Mouse (Mus musculus) mesoderm, embryonic 11.5 days (tissue): Measurements from ENCODE around the gene Ces2h.
"Not testable (repeated sequence)": the region's sequence is repeated elsewhere in the genome, so short reads cannot be mapped to it uniquely, and the experiment has no call there.

ENCODE experiments used
- DNase-seq: peaks from one replicate; pipeline ENCODE4 v3.0.0-alpha.2; 2012; ENCODE audit warnings: low read depth, low spot score

The Ces2h gene

GRCm38 (mm10) chr8:105000586-105000985 lies at the start of gene Ces2h:
Ces2h (plus strand) TSS chr8:105000853.
- no peak for DNase-seq

GRCm38 (mm10) chr8:104961537-104961961 lies 39.1 kb upstream of the Ces2h start, which contains the start of gene Ces2g:
Ces2g (plus strand) TSS chr8:104961718.
- DNase-seq = no peak

- no peak for DNase-seq
Measured at GRCm38 (mm10) chr8:104962229-104962901, 38.3 kb upstream of the Ces2h start.

- DNase-seq = no peak
Measured at GRCm38 (mm10) chr8:104963375-104963894, 37.2 kb upstream of the Ces2h start.

GRCm38 (mm10) chr8:104984126-104984525 lies 16.5 kb upstream of the Ces2h start:
- DNase-seq = no peak

- no peak for DNase-seq
Measured at GRCm38 (mm10) chr8:104984942-104985341, 15.7 kb upstream of the Ces2h start.

GRCm38 (mm10) chr8:104998191-104998590 lies 2.5 kb upstream of the Ces2h start:
- DNase-seq = no peak

- DNase-seq = no peak
Measured at GRCm38 (mm10) chr8:104999183-104999582, 1.5 kb upstream of the Ces2h start.

GRCm38 (mm10) chr8:105010000-105010399 lies 9.3 kb downstream of the Ces2h start:
- no peak for DNase-seq

GRCm38 (mm10) chr8:105011136-105011535 lies 10.5 kb downstream of the Ces2h start:
- no peak for DNase-seq

GRCm38 (mm10) chr8:105014391-105014790 lies 13.7 kb downstream of the Ces2h start:
- DNase-seq = no peak

GRCm38 (mm10) chr8:105021954-105022353 lies 21.3 kb downstream of the Ces2h start:
- DNase-seq = no peak

- no peak for DNase-seq
Measured at GRCm38 (mm10) chr8:105023087-105023486, 22.4 kb downstream of the Ces2h start.

- no peak for DNase-seq
Measured at GRCm38 (mm10) chr8:105025050-105025449, 24.4 kb downstream of the Ces2h start.

GRCm38 (mm10) chr8:105043510-105043909 lies 42.9 kb downstream of the Ces2h start:
- DNase-seq = no peak

- DNase-seq = no peak
Measured at GRCm38 (mm10) chr8:105045824-105046401, 45.3 kb downstream of the Ces2h start.

- DNase-seq = no peak
Measured at GRCm38 (mm10) chr8:105048371-105048854, 47.8 kb downstream of the Ces2h start, which contains the start of gene Ces3a. Ces3a (plus strand) TSS chr8:105048601.

- DNase-seq = no peak
Measured at GRCm38 (mm10) chr8:105056211-105056610, 55.6 kb downstream of the Ces2h start.

- no peak for DNase-seq
Measured at GRCm38 (mm10) chr8:105060056-105060455, 59.4 kb downstream of the Ces2h start.

- DNase-seq = peak; percentile 66
Measured at GRCm38 (mm10) chr8:105066761-105067160, 66.1 kb downstream of the Ces2h start.

GRCm38 (mm10) chr8:105067905-105068304 lies 67.3 kb downstream of the Ces2h start:
- not testable (repeated sequence) for DNase-seq

GRCm38 (mm10) chr8:105068971-105069370 lies 68.3 kb downstream of the Ces2h start:
- DNase-seq = no peak
